Mouse (Mus musculus) right cerebral cortex, postnatal 4 days (tissue): ENCODE data around the gene Nr1h2.

Experiments
- DNase-seq: peaks from one replicate; pipeline ENCODE4 v3.0.0-alpha.2; 2022

The Nr1h2 gene

GRCm38 (mm10) chr7:44547725-44548124 is 6.0 kb downstream of the Nr1h2 start:
- DNase-seq, result no peak

GRCm38 (mm10) chr7:44547041-44547440 is 6.7 kb downstream of the Nr1h2 start:
- no peak for DNase-seq

- DNase-seq, result no peak
Observed at GRCm38 (mm10) chr7:44546274-44546673, 7.5 kb downstream of the Nr1h2 start.

GRCm38 (mm10) chr7:44543071-44543470 is 10.7 kb downstream of the Nr1h2 start:
- DNase-seq, result no peak

- no peak for DNase-seq
Observed at GRCm38 (mm10) chr7:44542555-44542954, 11.2 kb downstream of the Nr1h2 start.

- no peak for DNase-seq
Observed at GRCm38 (mm10) chr7:44538756-44539624, 14.8 kb downstream of the Nr1h2 start.

GRCm38 (mm10) chr7:44537496-44537895 is 16.3 kb downstream of the Nr1h2 start:
- DNase-seq, result no peak

GRCm38 (mm10) chr7:44537009-44537408 is 16.7 kb downstream of the Nr1h2 start:
- no peak for DNase-seq

- no peak for DNase-seq
Observed at GRCm38 (mm10) chr7:44536590-44536968, 17.2 kb downstream of the Nr1h2 start.

- DNase-seq, result no peak
Observed at GRCm38 (mm10) chr7:44535657-44536589, 17.8 kb downstream of the Nr1h2 start.

- DNase-seq, result no peak
Observed at GRCm38 (mm10) chr7:44534656-44535441, 18.9 kb downstream of the Nr1h2 start.

- no peak for DNase-seq
Observed at GRCm38 (mm10) chr7:44534242-44534641, 19.5 kb downstream of the Nr1h2 start.

GRCm38 (mm10) chr7:44533746-44534045 is 20.1 kb downstream of the Nr1h2 start:
- DNase-seq, result no peak

GRCm38 (mm10) chr7:44532918-44533745 is 20.6 kb downstream of the Nr1h2 start:
- DNase-seq, result no peak

- no peak for DNase-seq
Observed at GRCm38 (mm10) chr7:44531946-44532732, 21.6 kb downstream of the Nr1h2 start, which contains the start of gene Spib. Gene Spib (minus strand): TSS chr7:44532071.

- no peak for DNase-seq
Observed at GRCm38 (mm10) chr7:44531207-44531606, 22.5 kb downstream of the Nr1h2 start.

GRCm38 (mm10) chr7:44530507-44530906 is 23.2 kb downstream of the Nr1h2 start:
- no peak for DNase-seq

- DNase-seq, result no peak
Observed at GRCm38 (mm10) chr7:44529518-44529917, 24.2 kb downstream of the Nr1h2 start.

- peak; percentile 86 for DNase-seq
Observed at GRCm38 (mm10) chr7:44527483-44528398, 26.0 kb downstream of the Nr1h2 start.
